Mouse (Mus musculus) midbrain, postnatal 0 days (tissue): ENCODE results near the gene Dync1h1. TPM values are rescaled to one million over a fixed set of nuclear protein-coding genes. Genes with fewer than 3 reads are reported as not detected.

Experiments used
- ATAC-seq: fragments of 200-750 bp; cut with Nextera tagmentation; 2 replicates; pipeline ENCODE4 v1.8.0; 2017; ENCODE audit warnings: moderate number of reproducible peaks, mild to moderate bottlenecking, moderate TSS enrichment, moderate library complexity; ENCODE audit not compliant: low FRiP score
- DNase-seq: peaks from one replicate; pipeline ENCODE4 v3.0.0-alpha.2; 2015; ENCODE audit warnings: low spot score
- H3K27ac ChIP-seq: fragments of 300-500 bp; sonication (generic); 2 replicates; pipeline ENCODE4 v1.5.1; 2014; ENCODE audit warnings: low read depth, mild to moderate bottlenecking, low read length, mixed read lengths
- H3K27me3 ChIP-seq: fragments of 300-500 bp; sonication (generic); 2 replicates; pipeline ENCODE4 v1.6.1; 2014; ENCODE audit warnings: low read length, control low read depth, mixed read lengths; ENCODE audit not compliant: insufficient read depth
- H3K36me3 ChIP-seq: fragments of 300-500 bp; sonication (generic); 2 replicates; pipeline ENCODE4 v1.6.1; 2014; ENCODE audit warnings: low read length, control low read depth, mixed read lengths; ENCODE audit not compliant: insufficient read depth
- H3K4me1 ChIP-seq: fragments of 300-500 bp; sonication (generic); 2 replicates; pipeline ENCODE4 v1.6.1; 2014; ENCODE audit warnings: mild to moderate bottlenecking, control low read depth, antibody characterized with exemption, low read length, mixed read lengths; ENCODE audit not compliant: insufficient read depth
- H3K4me2 ChIP-seq: fragments of 300-500 bp; sonication (generic); 2 replicates; pipeline ENCODE4 v1.6.1; 2014; ENCODE audit warnings: low read depth, mild to moderate bottlenecking, low read length, mixed read lengths; ENCODE audit not compliant: poor library complexity, severe bottlenecking
- H3K4me3 ChIP-seq: fragments of 300-500 bp; sonication (generic); 2 replicates; pipeline ENCODE4 v1.5.1; 2014; ENCODE audit warnings: low read depth, mild to moderate bottlenecking, low read length, moderate library complexity
- H3K9ac ChIP-seq: fragments of 300-500 bp; sonication (generic); replicated peaks from 2 replicates; pipeline ENCODE4 v1.6.1; 2014; ENCODE audit warnings: mild to moderate bottlenecking, low read length, moderate library complexity, mixed read lengths; ENCODE audit not compliant: poor library complexity, severe bottlenecking
- H3K9me3 ChIP-seq: fragments of 300-500 bp; sonication (generic); 2 replicates; pipeline ENCODE4 v1.6.1; 2016; ENCODE audit warnings: low read length, control low read depth
- CTCF ChIP-seq: IDR thresholded peaks from 2 replicates; pipeline ENCODE4 v1.5.1; 2016; ENCODE audit warnings: antibody characterized with exemption, mild to moderate bottlenecking
- WGBS: fragments of 180-500 bp; shearing (Covaris S2); extraction: QIAGEN DNeasy Blood & Tissue Kit; methylation state at CpG from one replicate; pipeline ENCODE4 v1.1.7; 2014; 5-methylcytosine and 5-hydroxymethylcytosine counted together
- polyA plus RNA-seq: library from polyadenylated mRNA; unstranded; fragments of >200 nt; fragmentation: Nextera tagmentation; extraction: Ambion mirVana; gene quantifications from 2 replicates; pipeline ENCODE4 v1.2.1, GENCODE M21; 2015
- total RNA-seq: library from RNA; depleted of rRNA; stranded (reverse); fragments of >200 nt; gene quantifications from 2 replicates; pipeline ENCODE4 v1.2.3, GENCODE M21; 2014

The Dync1h1 gene
- total and polyA plus RNA-seq, 2 experiments from 2014 or later, result 60.3 to 271 TPM

DNA sequence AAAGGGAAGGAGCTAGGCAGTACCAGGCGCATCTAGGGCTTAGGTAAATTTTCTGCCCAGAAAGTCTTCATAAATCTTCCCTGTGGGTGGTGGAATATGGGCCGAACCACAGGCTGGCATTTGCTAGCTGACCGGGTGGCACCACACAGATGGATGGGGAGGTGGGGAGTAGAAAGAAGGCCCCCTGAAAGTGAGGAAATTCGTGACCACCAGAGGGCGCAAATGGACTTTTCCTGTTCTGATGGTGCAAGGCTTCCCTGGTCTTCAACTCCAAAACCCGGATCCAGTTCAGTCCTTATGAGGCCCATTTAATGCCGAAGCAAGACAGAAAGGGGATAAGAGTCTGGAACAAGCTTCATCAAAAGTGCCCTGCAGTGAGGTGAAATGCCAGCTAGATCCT, 2.7 kb upstream of the Dync1h1 start:
- H3K4me3 ChIP-seq, result no peak overlapping the region
- no peak overlapping the region for H3K27ac ChIP-seq
- no peak for ATAC-seq
- peak; percentile 78 for DNase-seq
- H3K9ac ChIP-seq, result peak overlapping the region; percentile 30; the same call in 1 of the 2 replicates
- no peaks in the 10 kb centered on the region for H3K36me3 ChIP-seq
- no peak overlapping the region for H3K4me2 ChIP-seq
- peaks cover 14% of the 10 kb centered on the region; the same call in 1 of the 2 replicates for H3K4me1 ChIP-seq
- H3K27me3 ChIP-seq, result no peaks in the 10 kb centered on the region
- H3K9me3 ChIP-seq, result no peaks in the 10 kb centered on the region
- TF ChIP-seq CTCF, result peak; percentile 83
- 11% methylated on average over 7 of the region's 7 CpGs for WGBS

DNA sequence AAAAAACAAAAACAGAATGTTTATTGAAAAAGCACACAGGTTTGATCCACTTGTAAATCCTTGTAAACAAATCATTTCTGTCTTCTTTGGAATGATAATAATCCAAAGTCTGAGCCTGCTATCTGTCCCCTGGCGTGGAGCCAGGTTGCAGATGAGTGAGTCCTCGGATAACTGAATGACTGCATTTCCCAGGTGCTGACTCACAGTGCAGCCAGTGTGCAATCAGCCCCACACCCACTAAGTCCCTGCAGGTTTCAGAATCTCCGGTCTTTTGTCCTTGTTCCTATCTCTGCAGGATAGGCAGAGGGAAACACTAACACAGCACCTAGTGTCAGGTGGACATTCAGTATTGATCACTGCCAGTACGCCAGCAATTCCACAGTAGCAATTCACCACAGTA, 1.5 kb upstream of the Dync1h1 start:
- H3K27ac ChIP-seq, result no peak overlapping the region
- no peaks in the 10 kb centered on the region for H3K27me3 ChIP-seq
- no peaks in the 10 kb centered on the region for H3K9me3 ChIP-seq
- peaks cover 16% of the 10 kb centered on the region; the same call in 1 of the 2 replicates for H3K4me1 ChIP-seq
- no peaks in the 10 kb centered on the region for H3K36me3 ChIP-seq
- ATAC-seq (no peak), DNase-seq (peak; percentile 10)
- H3K9ac ChIP-seq, result peak overlapping the region; percentile 99; the same call in 1 of the 2 replicates
- peak overlapping the region; percentile 93; the same call in 1 of the 2 replicates for H3K4me3 ChIP-seq
- WGBS, result 68% methylated on average over 4 of the region's 4 CpGs
- TF ChIP-seq CTCF, result no peak
- H3K4me2 ChIP-seq, result peak overlapping the region; percentile 72

DNA sequence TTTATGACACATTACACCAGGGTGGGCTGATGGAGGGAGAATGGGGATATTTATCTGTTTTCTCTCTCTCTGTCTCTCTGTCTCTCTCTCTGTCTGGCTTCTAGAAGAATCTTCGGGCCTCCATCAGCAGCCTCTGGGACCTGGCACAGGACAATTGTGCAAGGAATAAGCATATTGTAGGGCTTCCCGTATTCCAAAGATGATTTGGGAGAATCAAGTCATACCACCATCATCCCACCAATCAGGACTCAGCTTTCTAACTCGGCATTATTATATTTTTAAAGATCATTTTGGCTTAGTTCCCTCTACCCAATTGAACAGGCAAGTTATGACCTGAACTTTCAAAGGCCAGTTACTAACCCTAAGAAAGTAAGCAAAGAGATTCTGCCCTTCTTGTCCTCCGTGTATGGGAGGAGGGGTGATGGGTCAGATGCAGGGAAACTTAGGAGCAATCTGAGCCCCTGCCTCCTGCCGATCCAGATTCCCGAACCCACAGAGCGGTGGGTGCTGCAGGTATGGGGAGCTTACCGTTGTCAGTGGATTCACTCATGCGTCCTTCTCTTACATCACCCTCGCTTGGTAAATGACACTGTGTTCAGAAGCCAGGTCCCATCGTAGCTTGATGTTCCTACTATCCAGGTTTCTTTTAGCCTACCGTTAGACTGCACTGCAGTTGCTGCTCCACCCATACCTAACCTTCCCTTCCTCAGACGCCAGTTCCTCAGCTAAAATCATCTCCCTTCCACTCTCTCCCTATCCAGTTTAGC, 844 bp upstream of the Dync1h1 start:
- peak overlapping the region; percentile 93 for H3K4me3 ChIP-seq
- 0 out of 2 replicates have a peak, but pooled peaks have one; percentile 1 for ATAC-seq
- no peaks in the 10 kb centered on the region for H3K9me3 ChIP-seq
- DNase-seq, result peak; percentile 18
- H3K9ac ChIP-seq, result peak overlapping the region; percentile 99
- H3K4me1 ChIP-seq, result peaks cover 16% of the 10 kb centered on the region; the same call in 1 of the 2 replicates
- 53% methylated on average over 13 of the region's 13 CpGs for WGBS
- H3K27me3 ChIP-seq, result no peaks in the 10 kb centered on the region
- H3K36me3 ChIP-seq, result no peaks in the 10 kb centered on the region
- H3K4me2 ChIP-seq, result peak overlapping the region; percentile 72
- TF ChIP-seq CTCF, result no peak
- peak overlapping the region; percentile 98; the same call in 1 of the 2 replicates for H3K27ac ChIP-seq

DNA sequence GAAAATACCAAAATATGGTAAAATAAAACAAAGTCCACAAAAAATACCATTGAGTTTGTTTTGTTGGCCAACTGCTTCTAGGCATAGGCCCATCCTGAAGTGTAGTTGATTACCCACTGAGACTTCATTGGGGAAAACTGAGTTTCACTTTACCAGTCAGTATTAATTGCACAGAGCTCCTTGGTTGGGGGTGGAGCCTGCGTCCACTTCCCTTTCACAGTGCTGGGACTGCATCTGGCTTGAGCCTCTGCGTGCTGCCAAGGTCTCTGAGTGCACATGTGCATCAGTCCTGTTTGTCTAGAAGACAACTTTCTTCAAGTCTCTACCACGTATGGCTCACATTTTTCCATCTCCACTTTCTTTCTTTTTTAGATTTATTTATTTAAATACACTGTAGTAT, 4.9 kb downstream of the Dync1h1 start:
- no peak overlapping the region for H3K9ac ChIP-seq
- no peak overlapping the region for H3K4me3 ChIP-seq
- no peak overlapping the region for H3K4me2 ChIP-seq
- H3K9me3 ChIP-seq, result no peaks in the 10 kb centered on the region
- TF ChIP-seq CTCF, result no peak
- no peak overlapping the region for H3K27ac ChIP-seq
- H3K27me3 ChIP-seq, result no peaks in the 10 kb centered on the region
- ATAC-seq (no peak), DNase-seq (no peak)
- no peaks in the 10 kb centered on the region for H3K36me3 ChIP-seq
- 92% methylated on average over 3 of the region's 3 CpGs for WGBS
- peaks cover 7% of the 10 kb centered on the region; the same call in 1 of the 2 replicates for H3K4me1 ChIP-seq

DNA sequence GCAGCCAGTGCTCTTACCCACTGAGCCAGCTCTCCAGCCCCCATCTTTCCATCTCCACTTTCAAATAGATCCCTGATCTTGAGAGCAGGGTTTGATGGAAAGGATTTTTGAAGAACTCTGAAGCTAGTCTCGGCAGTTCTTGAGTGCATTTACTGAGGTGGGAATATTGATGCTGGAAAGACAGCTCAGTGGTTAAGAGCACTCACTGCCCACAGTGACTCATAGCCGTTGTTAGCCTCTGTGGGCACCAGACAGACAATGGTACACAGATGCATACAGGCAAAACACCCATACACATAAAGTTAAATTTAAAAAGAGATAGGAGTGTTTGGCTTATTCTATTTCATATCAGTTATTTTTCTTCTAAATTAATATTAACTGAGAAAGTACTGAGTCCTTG, 5.4 kb downstream of the Dync1h1 start:
- TF ChIP-seq CTCF, result no peak
- no peaks in the 10 kb centered on the region for H3K27me3 ChIP-seq
- 88% methylated on average over 2 of the region's 2 CpGs for WGBS

DNA sequence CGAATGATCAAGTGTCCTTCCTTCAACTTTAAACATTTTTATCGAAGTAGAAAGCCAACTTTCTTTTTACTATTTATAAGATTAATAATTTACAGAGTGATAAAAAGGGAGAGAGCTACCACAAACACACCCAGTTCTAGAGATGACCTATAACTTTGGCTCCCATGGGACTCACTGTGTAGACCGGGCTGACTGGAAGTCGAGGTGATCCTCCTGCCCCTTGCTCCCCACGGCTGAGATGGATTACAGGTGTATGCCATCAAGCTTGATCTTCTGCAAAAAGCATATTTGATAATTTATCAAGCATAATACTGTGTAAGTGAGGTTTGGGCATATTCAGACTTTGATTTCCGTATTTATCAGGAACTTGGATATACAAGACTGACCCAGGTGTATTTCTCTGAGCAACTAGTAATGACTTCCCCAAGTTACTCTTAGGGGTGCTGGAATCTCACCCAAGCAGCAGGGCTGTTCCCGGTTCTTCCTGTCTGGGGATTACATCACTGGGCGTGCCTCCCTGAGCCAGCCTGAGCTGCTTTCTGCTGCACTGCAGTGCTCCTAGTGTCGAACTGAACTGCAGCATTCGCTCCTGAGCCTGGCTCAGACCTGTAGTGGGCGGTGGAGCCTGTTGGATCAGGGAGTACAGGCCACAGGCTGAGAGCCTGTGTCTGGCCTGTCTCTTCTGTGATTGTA, 7.4 kb downstream of the Dync1h1 start:
- WGBS, result 76% methylated on average over 11 of the region's 11 CpGs
- peaks cover 2% of the 10 kb centered on the region; the same call in 1 of the 2 replicates for H3K4me1 ChIP-seq
- H3K9me3 ChIP-seq, result no peaks in the 10 kb centered on the region
- H3K27ac ChIP-seq, result no peak overlapping the region
- DNase-seq (peak; percentile 22), ATAC-seq (0 out of 2 replicates have a peak, but pooled peaks have one; percentile 28)
- no peak overlapping the region for H3K4me2 ChIP-seq
- H3K9ac ChIP-seq, result no peak overlapping the region
- no peaks in the 10 kb centered on the region for H3K27me3 ChIP-seq
- TF ChIP-seq CTCF, result peak; percentile 25; the same call in 1 of the 2 replicates
- H3K36me3 ChIP-seq, result peaks cover 13% of the 10 kb centered on the region; the same call in 1 of the 2 replicates
- no peak overlapping the region for H3K4me3 ChIP-seq

More for the DNA sequence above, 5.4 kb downstream of the Dync1h1 start:
- DNase-seq (no peak), ATAC-seq (no peak)
- no peak overlapping the region for H3K27ac ChIP-seq
- H3K4me2 ChIP-seq, result no peak overlapping the region
- H3K9ac ChIP-seq, result no peak overlapping the region
- 0 out of 2 replicates have a peak, but pooled peaks cover under 1% of the 10 kb centered on the region for H3K36me3 ChIP-seq
- H3K9me3 ChIP-seq, result no peaks in the 10 kb centered on the region
- peaks cover 7% of the 10 kb centered on the region; the same call in 1 of the 2 replicates for H3K4me1 ChIP-seq
- H3K4me3 ChIP-seq, result no peak overlapping the region
